Mouse (Mus musculus) lung, adult 2 months (tissue): ENCODE data around the gene P3h4. TPM values are rescaled to one million over a fixed set of nuclear protein-coding genes. Genes with fewer than 3 reads are reported as not detected.

ENCODE experiments used
- DNase-seq: peaks from one replicate; pipeline ENCODE4 v3.0.0; 2022
- H3K4me1 ChIP-seq: fragments of 200-500 bp; 2 replicates; pipeline ENCODE4 v1.6.1; 2011; ENCODE audit warnings: low read length; ENCODE audit not compliant: control insufficient read depth, insufficient read depth
- H3K4me3 ChIP-seq: fragments of 200-500 bp; replicated peaks from 2 replicates; pipeline ENCODE3; 2011; ENCODE audit warnings: low read depth, mild to moderate bottlenecking, control low read depth, low read length; ENCODE audit errors: extremely low read depth
- CTCF ChIP-seq: fragments of 200-500 bp; IDR thresholded peaks from 2 replicates; pipeline ENCODE4 v1.5.1; 2011; ENCODE audit warnings: mild to moderate bottlenecking, low read length, control low read depth; ENCODE audit not compliant: insufficient read depth
- POLR2A ChIP-seq: fragments of 200-500 bp; IDR thresholded peaks from 2 replicates; pipeline ENCODE4 v1.6.1; 2011; ENCODE audit warnings: low read depth, mild to moderate bottlenecking, control low read depth, low read length, borderline replicate concordance; ENCODE audit errors: extremely low read depth
- WGBS: fragments of 180-500 bp; shearing (Covaris S2); methylation state at CpG from one replicate; pipeline ENCODE4 v1.1.7; 2018; 5-methylcytosine and 5-hydroxymethylcytosine counted together
- polyA plus RNA-seq: library from polyadenylated mRNA; depleted of rRNA; stranded (reverse); fragments of >200 nt; gene quantifications from 2 replicates; pipeline ENCODE4 v1.2.3, GENCODE M21; 2012

P3h4 gene
- polyA plus RNA-seq, 1 experiment: 40.6 TPM

DNA sequence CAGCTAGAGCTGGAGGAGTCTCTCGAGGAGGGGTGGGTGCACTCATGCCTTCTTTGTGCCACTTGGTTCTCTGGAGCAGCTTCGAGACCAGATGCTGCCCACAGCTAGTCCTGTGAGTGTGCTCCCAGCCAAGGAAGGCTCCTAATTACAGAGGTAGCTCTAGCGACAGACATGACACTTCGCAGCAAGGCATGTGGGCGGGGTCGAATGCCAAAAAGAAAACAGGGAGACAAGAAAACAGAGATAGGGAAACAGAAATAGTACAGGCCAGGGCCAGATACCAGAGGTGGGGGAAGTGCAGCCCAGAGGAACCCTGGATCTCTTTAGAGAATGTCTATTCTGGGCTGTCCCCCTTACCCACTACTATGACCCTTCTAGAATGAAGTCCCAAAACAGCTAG is 12.4 kb downstream of the P3h4 start:
- TF ChIP-seq POLR2A (no peak), CTCF (no peak)
- Histone ChIP-seq H3K4me3 (no peak overlapping the region), H3K4me1 (peaks cover 20% of the 10 kb centered on the region)
- DNase-seq: peak; percentile 28
- WGBS: 36% methylated on average over 6 of the region's 6 CpGs

DNA sequence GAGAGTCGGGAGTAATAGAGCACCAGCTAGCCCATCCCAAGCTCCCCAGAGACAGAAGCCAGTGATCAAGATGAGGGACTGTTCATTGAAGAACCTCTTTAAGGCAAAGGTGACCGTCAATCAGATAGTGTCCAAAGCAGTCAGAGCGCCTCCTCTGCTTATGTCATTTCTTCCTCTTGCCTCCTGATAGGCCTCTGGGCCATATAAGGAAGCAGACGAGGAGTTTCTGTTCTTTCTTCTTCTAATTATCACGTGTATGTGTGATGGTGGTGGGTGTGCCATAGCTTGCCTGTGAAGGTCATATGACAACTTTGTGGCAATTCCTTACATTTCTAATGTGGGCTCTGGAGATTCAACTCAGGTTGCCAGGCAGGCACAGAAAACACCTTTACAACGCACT is 13.8 kb downstream of the P3h4 start:
- Histone ChIP-seq H3K4me3 (no peak overlapping the region), H3K4me1 (peaks cover 20% of the 10 kb centered on the region)
- TF ChIP-seq POLR2A (no peak), CTCF (no peak)
- 72% methylated on average over 6 of the region's 6 CpGs for WGBS
- no peak for DNase-seq

DNA sequence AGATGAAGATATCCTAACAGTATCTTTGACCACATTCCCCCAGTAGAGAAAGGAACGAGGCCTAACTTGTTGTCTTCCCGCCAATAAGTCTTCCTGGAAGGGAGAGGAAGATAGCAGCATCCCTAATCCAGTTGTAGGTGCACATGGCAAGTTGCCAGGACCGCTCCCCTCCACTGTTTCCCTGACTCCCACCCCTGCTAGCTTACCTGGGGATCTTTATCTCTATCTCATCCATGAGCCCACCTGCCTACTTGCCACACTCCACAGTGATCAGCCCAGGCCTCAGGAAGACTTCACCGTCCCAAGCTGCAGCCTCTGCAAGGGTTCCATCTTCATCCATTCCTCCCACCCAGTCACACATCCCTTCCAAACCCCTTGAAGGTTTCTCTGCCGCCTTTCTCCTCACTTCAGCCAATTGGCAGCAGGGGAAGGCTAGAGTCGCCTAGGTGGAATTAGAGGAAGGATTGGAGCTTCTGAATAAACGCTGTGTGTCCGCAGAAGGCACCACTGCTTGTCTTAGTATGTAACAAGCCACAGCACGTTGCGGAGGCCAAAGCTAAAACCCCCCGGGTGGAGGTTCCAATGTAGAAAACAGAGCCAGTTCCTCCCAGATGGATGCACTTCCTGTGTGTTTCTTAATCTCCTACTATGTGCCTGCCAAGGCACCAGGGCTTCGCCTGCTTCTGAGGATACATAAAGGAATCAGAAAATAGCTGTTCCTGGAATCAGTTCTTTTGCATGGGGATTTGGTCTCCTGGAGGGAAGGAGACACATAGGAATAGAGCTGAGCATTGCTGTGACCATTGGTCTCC is 14.7 kb downstream of the P3h4 start:
- no peak overlapping the region for H3K4me3 ChIP-seq
- TF ChIP-seq POLR2A: no peak
- no peak for DNase-seq
- 53% methylated on average over 12 of the region's 12 CpGs for WGBS
- peaks cover 22% of the 10 kb centered on the region for H3K4me1 ChIP-seq

- 43% methylated on average over 9 of the region's 9 CpGs for WGBS
- no peak overlapping the region for H3K4me3 ChIP-seq
- peaks cover 27% of the 10 kb centered on the region for H3K4me1 ChIP-seq
- TF ChIP-seq POLR2A: no peak
- TF ChIP-seq CTCF: no peak
- peak; percentile 25 for DNase-seq
These were observed 15.3 kb downstream of the P3h4 start for GRCm38 (mm10) chr11:100399320-100399719.

DNA sequence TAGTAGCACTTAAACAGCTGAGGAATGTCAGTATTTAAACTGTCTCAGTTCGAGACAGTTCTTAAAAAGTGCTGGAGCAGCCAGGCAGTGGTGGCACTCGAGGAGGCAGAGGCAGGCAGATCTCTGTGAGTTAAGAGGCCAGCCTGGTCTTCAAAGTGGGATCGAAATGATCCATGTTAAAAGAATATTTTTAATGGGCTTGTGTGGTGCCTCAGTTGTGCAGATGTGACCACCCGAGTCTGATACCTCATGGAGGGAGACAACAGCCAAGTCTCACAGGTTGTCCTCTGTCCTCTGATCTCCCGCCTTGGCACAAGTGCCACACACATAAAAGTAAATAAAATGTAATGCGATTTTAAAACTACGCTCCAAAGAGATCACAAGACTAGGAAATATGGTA is 16.1 kb downstream of the P3h4 start:
- no peak overlapping the region for H3K4me3 ChIP-seq
- 86% methylated on average over 7 of the region's 7 CpGs for WGBS
- peaks cover 32% of the 10 kb centered on the region for H3K4me1 ChIP-seq
- no peak for DNase-seq
- no peak for TF ChIP-seq POLR2A
- no peak for TF ChIP-seq CTCF

DNA sequence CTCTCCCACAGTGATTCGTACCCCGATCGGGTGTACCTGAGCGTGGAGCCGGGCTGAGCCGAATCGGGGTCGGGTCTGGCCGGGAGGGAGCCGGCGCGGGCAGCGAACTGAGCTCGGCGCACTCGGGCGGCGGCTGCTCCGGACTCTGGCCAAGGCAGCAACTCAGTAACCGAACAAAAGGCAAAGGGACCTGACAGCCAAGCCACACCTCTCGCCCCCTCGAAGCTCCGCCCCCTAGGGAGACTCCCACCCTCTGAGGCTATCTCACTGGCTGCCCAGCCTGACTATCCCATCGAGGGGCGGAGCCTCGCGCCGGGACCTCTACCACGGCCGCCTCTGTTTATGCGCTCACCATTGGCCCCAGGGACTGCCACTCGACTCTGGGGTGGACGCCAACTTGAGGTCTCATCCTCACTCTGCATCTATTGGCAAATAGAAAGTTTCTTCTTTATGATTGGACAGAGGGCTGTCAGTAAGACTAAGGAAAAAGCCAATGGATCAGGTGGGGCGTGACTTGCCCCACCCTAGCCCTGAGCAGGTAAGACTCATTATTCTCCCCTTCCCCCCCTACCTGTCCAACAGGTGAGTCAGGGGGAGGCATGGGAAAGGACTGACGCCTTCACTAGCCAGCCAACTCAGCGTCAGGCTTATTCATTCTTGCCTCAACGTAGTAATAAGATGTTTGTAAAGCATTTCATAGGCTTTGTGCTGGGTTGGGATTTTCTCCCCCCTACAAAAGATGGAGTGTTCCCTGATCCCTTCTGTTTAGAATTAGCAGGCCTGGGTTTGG is 16.8 kb downstream of the P3h4 start, which contains the start of gene Jup:
TSS of gene Jup (minus strand) at position 164 of the 790 bp plus-strand sequence.
- H3K4me1 ChIP-seq: peaks cover 33% of the 10 kb centered on the region
- 2% methylated on average over 37 of the region's 37 CpGs for WGBS
- TF ChIP-seq CTCF: no peak
- peak; percentile 99 for TF ChIP-seq POLR2A

GRCm38 (mm10) chr11:100396886-100397599 is 17.6 kb downstream of the P3h4 start:
- WGBS: under 1% methylated on average over 42 of the region's 42 CpGs
- no peak; the same call in 1 of the 2 replicates for TF ChIP-seq POLR2A
- TF ChIP-seq CTCF: no peak
- Histone ChIP-seq H3K4me3 (peak overlapping the region; percentile 97), H3K4me1 (peaks cover 37% of the 10 kb centered on the region)
- peak; percentile 71 for DNase-seq

More for the DNA sequence above, 16.8 kb downstream of the P3h4 start, which contains the start of gene Jup:
- peak within 1 kb of the TSS; percentile 97 for H3K4me3 ChIP-seq
- peak; percentile 99 for DNase-seq

- Histone ChIP-seq H3K4me3 (peak overlapping the region; percentile 97), H3K4me1 (peaks cover 43% of the 10 kb centered on the region)
- peak; percentile 60 for DNase-seq
- WGBS: 16% methylated on average over 17 of the region's 17 CpGs
- TF ChIP-seq CTCF (no peak), POLR2A (peak; percentile 44; the same call in 1 of the 2 replicates)
These were observed 18.6 kb downstream of the P3h4 start for GRCm38 (mm10) chr11:100395861-100396631.

DNA sequence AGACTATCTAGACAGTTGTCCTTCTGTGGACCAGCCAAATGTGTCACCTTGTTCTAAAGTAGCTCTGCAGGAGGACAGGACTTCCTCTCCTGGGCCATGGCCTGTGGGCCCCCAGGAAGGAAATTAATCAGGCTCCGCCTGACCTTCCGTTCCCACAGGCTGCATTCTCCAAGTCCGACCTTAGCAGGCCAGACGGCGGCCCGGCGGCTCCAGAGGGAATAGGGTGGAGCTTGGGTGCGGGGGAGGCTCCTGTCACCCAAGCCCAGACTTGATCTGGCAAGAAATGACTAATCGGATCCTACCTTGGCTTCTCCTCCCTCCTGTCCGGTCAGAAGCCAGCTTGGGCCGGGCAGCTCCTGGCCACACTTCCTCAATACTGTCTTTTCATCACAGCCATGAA is 19.4 kb downstream of the P3h4 start:
- TF ChIP-seq POLR2A (no peak), CTCF (no peak)
- H3K4me3 ChIP-seq: peak overlapping the region; percentile 97
- DNase-seq: peak; percentile 73
- 14% methylated on average over 11 of the region's 11 CpGs for WGBS
- H3K4me1 ChIP-seq: peaks cover 51% of the 10 kb centered on the region
